Mouse (Mus musculus): ENCODE measurements around the gene Arfgap3. TPM values are rescaled to one million over a fixed set of nuclear protein-coding genes. Genes with fewer than 3 reads are reported as not detected.

Gene Arfgap3
- polyA plus RNA-seq, 1 experiment from 2014 or later, result 36.2 TPM

- WGBS, result 49% methylated on average over 10 of the region's 10 CpGs
- ATAC-seq (replicated peaks; ENCODE audit: low FRiP score, low read depth) (no peak), DNase-seq (ENCODE audit: low spot score) (no peak)
- H3K27ac ChIP-seq, result peak overlapping the region; percentile 48
- H3K9me3 ChIP-seq (replicated peaks; ENCODE audit: low read length), result no peaks in the 10 kb centered on the region
- no peak overlapping the region for H3K4me2 ChIP-seq (ENCODE audit: low read length)
- H3K9ac ChIP-seq (ENCODE audit: low read depth, low read length), result no peak overlapping the region
- no peaks in the 10 kb centered on the region for H3K27me3 ChIP-seq (ENCODE audit: insufficient read depth, low read length)
- no peak for TF ChIP-seq CTCF (IDR thresholded peaks at IDR 0.05; ENCODE audit: low read depth)
- peaks cover 9% of the 10 kb centered on the region for H3K4me1 ChIP-seq (replicated peaks; ENCODE audit: insufficient read depth, low read length)
- peaks cover 6% of the 10 kb centered on the region; the same call in 1 of the 2 replicates for H3K36me3 ChIP-seq (ENCODE audit: insufficient read depth, low read length)
- no peak overlapping the region for H3K4me3 ChIP-seq (replicated peaks; ENCODE audit: low read depth, low read length)
These were observed 50.0 kb downstream of the Arfgap3 start for GRCm38 (mm10) chr15:83299916-83300582.

GRCm38 (mm10) chr15:83299450-83299849, 50.6 kb downstream of the Arfgap3 start:
- Histone ChIP-seq H3K36me3 (ENCODE audit: insufficient read depth, low read length) (peaks cover 6% of the 10 kb centered on the region; the same call in 1 of the 2 replicates), H3K9me3 (replicated peaks; ENCODE audit: low read length) (no peaks in the 10 kb centered on the region), H3K4me2 (ENCODE audit: low read length) (no peak overlapping the region), H3K4me3 (replicated peaks; ENCODE audit: low read depth, low read length) (no peak overlapping the region), H3K27me3 (ENCODE audit: insufficient read depth, low read length) (no peaks in the 10 kb centered on the region), H3K9ac (ENCODE audit: low read depth, low read length) (no peak overlapping the region), H3K4me1 (replicated peaks; ENCODE audit: insufficient read depth, low read length) (peaks cover 10% of the 10 kb centered on the region), H3K27ac (no peak overlapping the region)
- ATAC-seq (replicated peaks; ENCODE audit: low FRiP score, low read depth) (no peak), DNase-seq (ENCODE audit: low spot score) (no peak)
- no peak for TF ChIP-seq CTCF (IDR thresholded peaks at IDR 0.05; ENCODE audit: low read depth)
- WGBS, result 85% methylated on average over 7 of the region's 7 CpGs

- Histone ChIP-seq H3K4me1 (replicated peaks; ENCODE audit: insufficient read depth, low read length) (peaks cover 17% of the 10 kb centered on the region), H3K9me3 (replicated peaks; ENCODE audit: low read length) (no peaks in the 10 kb centered on the region), H3K36me3 (ENCODE audit: insufficient read depth, low read length) (peaks cover 6% of the 10 kb centered on the region; the same call in 1 of the 2 replicates), H3K9ac (ENCODE audit: low read depth, low read length) (no peak overlapping the region), H3K27ac (no peak overlapping the region), H3K27me3 (ENCODE audit: insufficient read depth, low read length) (no peaks in the 10 kb centered on the region), H3K4me3 (replicated peaks; ENCODE audit: low read depth, low read length) (no peak overlapping the region), H3K4me2 (ENCODE audit: low read length) (no peak overlapping the region)
- 93% methylated on average over 2 of the region's 2 CpGs for WGBS
- DNase-seq (ENCODE audit: low spot score) (no peak), ATAC-seq (replicated peaks; ENCODE audit: low FRiP score, low read depth) (no peak)
- TF ChIP-seq CTCF (IDR thresholded peaks at IDR 0.05; ENCODE audit: low read depth), result peak; percentile 53
These were observed 51.2 kb downstream of the Arfgap3 start for GRCm38 (mm10) chr15:83298810-83299209.

- ATAC-seq (replicated peaks; ENCODE audit: low FRiP score, low read depth) (no peak), DNase-seq (ENCODE audit: low spot score) (no peak)
- Histone ChIP-seq H3K4me1 (replicated peaks; ENCODE audit: insufficient read depth, low read length) (peaks cover 22% of the 10 kb centered on the region), H3K4me2 (ENCODE audit: low read length) (no peak overlapping the region), H3K4me3 (replicated peaks; ENCODE audit: low read depth, low read length) (no peak overlapping the region), H3K9me3 (replicated peaks; ENCODE audit: low read length) (no peaks in the 10 kb centered on the region), H3K27me3 (ENCODE audit: insufficient read depth, low read length) (no peaks in the 10 kb centered on the region), H3K36me3 (ENCODE audit: insufficient read depth, low read length) (peaks cover 6% of the 10 kb centered on the region; the same call in 1 of the 2 replicates), H3K27ac (no peak overlapping the region), H3K9ac (ENCODE audit: low read depth, low read length) (no peak overlapping the region)
- 85% methylated on average over 8 of the region's 8 CpGs for WGBS
- peak; percentile 32; the same call in 1 of the 2 replicates for TF ChIP-seq CTCF (IDR thresholded peaks at IDR 0.05; ENCODE audit: low read depth)
These were observed 51.7 kb downstream of the Arfgap3 start for GRCm38 (mm10) chr15:83298313-83298712.

- H3K9me3 ChIP-seq (replicated peaks; ENCODE audit: low read length), result no peaks in the 10 kb centered on the region
- no peak overlapping the region for H3K4me3 ChIP-seq (replicated peaks; ENCODE audit: low read depth, low read length)
- peaks cover 35% of the 10 kb centered on the region for H3K4me1 ChIP-seq (replicated peaks; ENCODE audit: insufficient read depth, low read length)
- no peak overlapping the region for H3K27ac ChIP-seq
- WGBS, result 58% methylated on average over 6 of the region's 8 CpGs
- DNase-seq (ENCODE audit: low spot score) (no peak), ATAC-seq (replicated peaks; ENCODE audit: low FRiP score, low read depth) (no peak; the same call in 1 of the 2 replicates)
- H3K9ac ChIP-seq (ENCODE audit: low read depth, low read length), result no peak overlapping the region
- no peak for TF ChIP-seq CTCF (IDR thresholded peaks at IDR 0.05; ENCODE audit: low read depth)
- H3K36me3 ChIP-seq (ENCODE audit: insufficient read depth, low read length), result peaks cover 6% of the 10 kb centered on the region; the same call in 1 of the 2 replicates
- H3K27me3 ChIP-seq (ENCODE audit: insufficient read depth, low read length), result no peaks in the 10 kb centered on the region
- no peak overlapping the region for H3K4me2 ChIP-seq (ENCODE audit: low read length)
These were observed 53.2 kb downstream of the Arfgap3 start for GRCm38 (mm10) chr15:83296771-83297311.

GRCm38 (mm10) chr15:83296050-83296449, 54.0 kb downstream of the Arfgap3 start:
- no peak for TF ChIP-seq CTCF (IDR thresholded peaks at IDR 0.05; ENCODE audit: low read depth)
- WGBS, result 81% methylated on average over 4 of the region's 4 CpGs
- H3K36me3 ChIP-seq (ENCODE audit: insufficient read depth, low read length), result peaks cover 6% of the 10 kb centered on the region; the same call in 1 of the 2 replicates
- DNase-seq (ENCODE audit: low spot score) (no peak), ATAC-seq (replicated peaks; ENCODE audit: low FRiP score, low read depth) (no peak)
- H3K27me3 ChIP-seq (ENCODE audit: insufficient read depth, low read length), result no peaks in the 10 kb centered on the region
- H3K9me3 ChIP-seq (replicated peaks; ENCODE audit: low read length), result no peaks in the 10 kb centered on the region
- peaks cover 37% of the 10 kb centered on the region for H3K4me1 ChIP-seq (replicated peaks; ENCODE audit: insufficient read depth, low read length)
- no peak overlapping the region for H3K4me3 ChIP-seq (replicated peaks; ENCODE audit: low read depth, low read length)
- no peak overlapping the region for H3K4me2 ChIP-seq (ENCODE audit: low read length)
- no peak overlapping the region for H3K9ac ChIP-seq (ENCODE audit: low read depth, low read length)
- H3K27ac ChIP-seq, result no peak overlapping the region
